Mouse (Mus musculus): ENCODE measurements around the gene Afmid. TPM values are rescaled to one million over a fixed set of nuclear protein-coding genes. Genes with fewer than 3 reads are reported as not detected.
"Not testable (repeated sequence)": the region's sequence is repeated elsewhere in the genome, so short reads cannot be mapped to it uniquely, and the experiment has no call there.

Afmid gene
- polyA plus RNA-seq, 1 experiment from 2014 or later = 12.7 TPM

- peak overlapping the region; percentile 89 for H3K9ac ChIP-seq
- peak overlapping the region; percentile 98 for H3K27ac ChIP-seq (replicated peaks)
- peak overlapping the region; percentile 81 for H3K4me2 ChIP-seq
- peak; percentile 19; the same call in 1 of the 2 replicates for ATAC-seq (ENCODE audit: extremely low read depth, insufficient number of reproducible peaks, low FRiP score, low TSS enrichment)
- peaks cover 44% of the 10 kb centered on the region for H3K36me3 ChIP-seq
- H3K4me3 ChIP-seq = peak overlapping the region; percentile 65
- 13% methylated on average over 23 of the region's 23 CpGs for WGBS
- H3K4me1 ChIP-seq = peaks cover 80% of the 10 kb centered on the region
- H3K9me3 ChIP-seq = no peaks in the 10 kb centered on the region
- H3K27me3 ChIP-seq (replicated peaks) = no peaks in the 10 kb centered on the region
Observed at GRCm38 (mm10) chr11:117824060-117824969, 1.4 kb upstream of the Afmid start.

GRCm38 (mm10) chr11:117826164-117826563 is 440 bp downstream of the Afmid start:
- Histone ChIP-seq H3K9me3 (no peaks in the 10 kb centered on the region), H3K27ac (replicated peaks) (peak overlapping the region; percentile 98), H3K36me3 (peaks cover 26% of the 10 kb centered on the region), H3K4me2 (peak overlapping the region; percentile 81), H3K4me3 (peak overlapping the region; percentile 65), H3K9ac (peak overlapping the region; percentile 89), H3K4me1 (peaks cover 88% of the 10 kb centered on the region), H3K27me3 (replicated peaks) (no peaks in the 10 kb centered on the region)
- no peak for ATAC-seq (ENCODE audit: extremely low read depth, insufficient number of reproducible peaks, low FRiP score, low TSS enrichment)
- 12% methylated on average over 5 of the region's 5 CpGs for WGBS

GRCm38 (mm10) chr11:117826916-117827315 is 1.2 kb downstream of the Afmid start:
- Histone ChIP-seq H3K27ac (replicated peaks) (peak overlapping the region; percentile 98), H3K4me2 (peak overlapping the region; percentile 81), H3K9me3 (no peaks in the 10 kb centered on the region), H3K4me3 (peak overlapping the region; percentile 65; the same call in 1 of the 2 replicates), H3K27me3 (replicated peaks) (no peaks in the 10 kb centered on the region), H3K9ac (peak overlapping the region; percentile 89), H3K4me1 (peaks cover 89% of the 10 kb centered on the region), H3K36me3 (peaks cover 18% of the 10 kb centered on the region)
- no peak for ATAC-seq (ENCODE audit: extremely low read depth, insufficient number of reproducible peaks, low FRiP score, low TSS enrichment)
- WGBS = 63% methylated on average over 8 of the region's 8 CpGs

GRCm38 (mm10) chr11:117827386-117827785 is 1.7 kb downstream of the Afmid start:
- 30% methylated on average over 3 of the region's 3 CpGs for WGBS
- H3K27me3 ChIP-seq (replicated peaks) = no peaks in the 10 kb centered on the region
- H3K9me3 ChIP-seq = no peaks in the 10 kb centered on the region
- H3K27ac ChIP-seq (replicated peaks) = peak overlapping the region; percentile 98
- H3K4me1 ChIP-seq = peaks cover 89% of the 10 kb centered on the region
- H3K9ac ChIP-seq = peak overlapping the region; percentile 89
- no peak for ATAC-seq (ENCODE audit: extremely low read depth, insufficient number of reproducible peaks, low FRiP score, low TSS enrichment)
- H3K36me3 ChIP-seq = peaks cover 14% of the 10 kb centered on the region
- H3K4me2 ChIP-seq = peak overlapping the region; percentile 81
- peak overlapping the region; percentile 29 for H3K4me3 ChIP-seq

GRCm38 (mm10) chr11:117828149-117828887 is 2.6 kb downstream of the Afmid start:
- Histone ChIP-seq H3K4me3 (peak overlapping the region; percentile 29), H3K27ac (replicated peaks) (peak overlapping the region; percentile 98), H3K27me3 (replicated peaks) (no peaks in the 10 kb centered on the region), H3K9me3 (no peaks in the 10 kb centered on the region), H3K9ac (peak overlapping the region; percentile 74), H3K4me2 (peak overlapping the region; percentile 81), H3K4me1 (peaks cover 82% of the 10 kb centered on the region), H3K36me3 (peaks cover 8% of the 10 kb centered on the region)
- WGBS = 39% methylated on average over 18 of the region's 18 CpGs
- no peak for ATAC-seq (ENCODE audit: extremely low read depth, insufficient number of reproducible peaks, low FRiP score, low TSS enrichment)

GRCm38 (mm10) chr11:117828888-117829604 is 3.3 kb downstream of the Afmid start:
- H3K4me1 ChIP-seq = peaks cover 75% of the 10 kb centered on the region
- peak overlapping the region; percentile 98 for H3K27ac ChIP-seq (replicated peaks)
- H3K4me2 ChIP-seq = peak overlapping the region; percentile 81
- 9% methylated on average over 9 of the region's 9 CpGs for WGBS
- no peak overlapping the region for H3K4me3 ChIP-seq
- H3K9me3 ChIP-seq = no peaks in the 10 kb centered on the region
- H3K27me3 ChIP-seq (replicated peaks) = no peaks in the 10 kb centered on the region
- H3K9ac ChIP-seq = peak overlapping the region; percentile 58
- peaks cover 4% of the 10 kb centered on the region; the same call in 1 of the 2 replicates for H3K36me3 ChIP-seq
- ATAC-seq (ENCODE audit: extremely low read depth, insufficient number of reproducible peaks, low FRiP score, low TSS enrichment) = no peak

GRCm38 (mm10) chr11:117829671-117830215 is 4.0 kb downstream of the Afmid start:
- Histone ChIP-seq H3K4me1 (peaks cover 69% of the 10 kb centered on the region), H3K27ac (replicated peaks) (peak overlapping the region; percentile 98), H3K4me3 (no peak overlapping the region), H3K27me3 (replicated peaks) (no peaks in the 10 kb centered on the region), H3K9ac (peak overlapping the region; percentile 58), H3K9me3 (no peaks in the 10 kb centered on the region), H3K36me3 (peaks cover 4% of the 10 kb centered on the region; the same call in 1 of the 2 replicates), H3K4me2 (0 out of 2 replicates have a peak overlapping the region, but pooled peaks have one; percentile 81)
- no peak for ATAC-seq (ENCODE audit: extremely low read depth, insufficient number of reproducible peaks, low FRiP score, low TSS enrichment)
- WGBS = 42% methylated on average over 2 of the region's 2 CpGs

GRCm38 (mm10) chr11:117830401-117830800 is 4.7 kb downstream of the Afmid start:
- no peaks in the 10 kb centered on the region for H3K27me3 ChIP-seq (replicated peaks)
- H3K9ac ChIP-seq = peak overlapping the region; percentile 17; the same call in 1 of the 2 replicates

DNA sequence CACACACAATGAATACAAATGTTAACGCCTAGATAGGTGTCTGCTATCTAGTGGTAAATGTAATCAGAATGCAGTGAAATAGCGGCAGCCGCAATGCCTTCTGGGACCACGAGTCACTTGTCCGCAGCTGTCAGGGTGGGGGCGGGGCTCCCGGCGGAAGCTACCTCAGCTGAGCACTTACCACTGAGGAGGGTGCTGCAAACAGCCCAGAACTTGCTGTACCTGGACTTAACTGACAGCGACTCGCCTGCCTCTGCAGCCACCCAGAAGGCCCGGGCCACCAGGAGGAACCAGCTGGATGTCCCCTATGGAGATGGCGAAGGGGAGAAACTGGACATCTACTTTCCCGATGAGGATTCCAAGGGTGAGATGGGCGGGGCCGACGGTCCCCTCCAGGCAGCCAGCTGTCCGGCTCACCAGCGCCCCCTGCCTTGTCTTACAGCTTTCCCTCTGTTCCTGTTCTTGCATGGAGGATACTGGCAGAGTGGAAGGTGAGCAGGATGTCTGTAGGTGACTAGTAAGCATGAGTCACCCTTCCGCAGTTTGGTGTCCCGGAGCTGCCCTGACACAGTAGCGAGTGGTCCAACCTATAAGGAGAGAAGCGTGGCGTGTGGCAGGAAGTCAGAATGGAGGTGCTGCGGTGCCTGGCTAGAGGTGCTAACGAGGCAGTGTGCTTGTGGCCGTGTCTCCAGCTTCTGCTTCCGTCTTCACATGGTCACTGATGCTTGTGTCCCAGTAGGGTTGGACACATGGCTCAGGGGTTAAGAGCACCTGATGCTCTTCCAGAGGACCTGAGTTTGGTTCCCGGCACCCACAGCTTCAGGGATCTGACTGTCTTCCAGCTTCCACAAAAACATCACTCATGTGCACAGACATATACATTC is 6.6 kb downstream of the Afmid start:
- H3K4me3 ChIP-seq = peak overlapping the region; percentile 33
- H3K27ac ChIP-seq (replicated peaks) = 0 out of 2 replicates have a peak overlapping the region, but pooled peaks have one; percentile 8
- peak; percentile 67 for ATAC-seq (ENCODE audit: extremely low read depth, insufficient number of reproducible peaks, low FRiP score, low TSS enrichment)
- H3K27me3 ChIP-seq (replicated peaks) = no peaks in the 10 kb centered on the region
- H3K4me2 ChIP-seq = peak overlapping the region; percentile 59
- no peaks in the 10 kb centered on the region for H3K9me3 ChIP-seq
- peak overlapping the region; percentile 56; the same call in 1 of the 2 replicates for H3K9ac ChIP-seq
- 24% methylated on average over 28 of the region's 28 CpGs for WGBS
- H3K4me1 ChIP-seq = peaks cover 50% of the 10 kb centered on the region
- H3K36me3 ChIP-seq = peaks cover 4% of the 10 kb centered on the region; the same call in 1 of the 2 replicates

More at GRCm38 (mm10) chr11:117830401-117830800, 4.7 kb downstream of the Afmid start:
- Histone ChIP-seq H3K4me3 (no peak overlapping the region), H3K36me3 (peaks cover 4% of the 10 kb centered on the region; the same call in 1 of the 2 replicates), H3K4me1 (peaks cover 63% of the 10 kb centered on the region), H3K9me3 (no peaks in the 10 kb centered on the region), H3K4me2 (peak overlapping the region; percentile 5; the same call in 1 of the 2 replicates), H3K27ac (replicated peaks) (peak overlapping the region; percentile 98)
- no peak for ATAC-seq (ENCODE audit: extremely low read depth, insufficient number of reproducible peaks, low FRiP score, low TSS enrichment)
- WGBS = 49% methylated on average over 9 of the region's 9 CpGs

DNA sequence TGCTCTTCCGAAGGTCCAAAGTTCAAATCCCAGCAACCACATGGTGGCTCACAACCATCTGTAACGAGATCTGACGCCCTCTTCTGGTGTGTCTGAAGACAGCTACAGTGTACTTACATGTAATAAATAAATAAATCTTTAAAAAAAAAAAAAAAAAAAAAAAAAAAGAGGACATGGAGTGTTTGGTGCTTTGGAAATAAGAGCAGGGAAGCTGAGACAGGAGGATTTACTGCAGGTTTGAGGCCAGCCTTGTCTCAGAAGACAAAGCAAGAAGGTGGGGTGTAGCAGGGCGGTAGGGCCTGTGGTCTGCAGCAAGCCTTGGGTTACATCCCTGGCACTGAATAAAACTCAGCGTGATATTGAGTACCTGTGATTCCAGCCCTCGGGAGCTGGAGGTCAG is 7.8 kb downstream of the Afmid start:
- ATAC-seq (ENCODE audit: extremely low read depth, insufficient number of reproducible peaks, low FRiP score, low TSS enrichment); H3K9ac ChIP-seq; H3K27me3 ChIP-seq (replicated peaks); H3K36me3 ChIP-seq; H3K4me3 ChIP-seq; H3K27ac ChIP-seq (replicated peaks); H3K4me2 ChIP-seq; H3K9me3 ChIP-seq: not testable (repeated sequence)
- 92% methylated on average over 4 of the region's 6 CpGs for WGBS
- peaks cover 45% of the 10 kb centered on the region for H3K4me1 ChIP-seq

All from heart, embryonic 13.5 days (tissue).